Mouse (Mus musculus): ENCODE results near the gene Syp. TPM values are rescaled to one million over a fixed set of nuclear protein-coding genes. Genes with fewer than 3 reads are reported as not detected.

The Syp gene
- total and polyA plus RNA-seq, 2 experiments from 2014 or later, result 329 to 492 TPM

DNA sequence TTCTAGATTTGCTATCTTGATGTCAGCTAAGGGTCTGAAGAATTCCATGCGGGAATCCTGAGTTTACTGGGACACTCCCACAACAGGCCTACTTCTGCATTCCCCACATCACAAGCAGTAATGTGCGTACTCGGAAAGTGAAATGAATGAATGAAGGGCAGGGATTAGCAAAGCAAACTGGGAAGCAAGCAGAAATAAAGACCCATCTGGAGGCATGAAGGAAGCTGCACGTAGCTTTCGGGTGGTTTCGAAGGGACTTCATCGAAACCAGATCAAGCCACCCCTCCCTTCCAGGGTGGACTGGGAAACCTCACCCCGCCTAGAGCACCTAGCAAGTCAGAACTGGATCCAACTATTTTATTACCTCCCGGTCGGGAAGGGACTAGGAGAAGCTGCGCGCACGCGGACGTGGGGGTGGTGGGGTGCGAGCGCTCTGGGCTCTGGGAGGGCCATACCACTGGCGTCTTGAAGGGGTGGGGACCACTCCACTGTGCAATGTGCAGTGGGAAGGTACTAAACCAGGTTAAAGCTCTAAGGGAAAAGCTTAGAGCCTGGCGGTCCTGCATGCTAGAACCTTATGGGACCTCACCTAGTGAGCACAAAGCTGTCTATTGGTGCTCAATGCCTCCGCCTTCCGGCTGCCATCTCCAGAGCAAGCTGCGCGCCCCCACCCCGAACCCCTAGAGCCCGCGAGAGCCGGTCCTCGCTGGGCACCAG is 36.2 kb downstream of the Syp start:
- Histone ChIP-seq H3K4me1 (ENCODE audit: insufficient read depth, low read length) (no peaks in the 10 kb centered on the region), H3K27me3 (ENCODE audit: insufficient read depth, low read length) (no peaks in the 10 kb centered on the region), H3K9me3 (ENCODE audit: low read length) (peaks cover 3% of the 10 kb centered on the region; the same call in 1 of the 2 replicates), H3K36me3 (ENCODE audit: insufficient read depth, low read length) (no peaks in the 10 kb centered on the region), H3K27ac (ENCODE audit: low read depth, low read length) (no peak overlapping the region), H3K4me3 (ENCODE audit: low read depth, low read length) (peak overlapping the region; percentile 24), H3K9ac (replicated peaks; ENCODE audit: low read length, poor library complexity, severe bottlenecking) (no peak overlapping the region), H3K4me2 (ENCODE audit: low read depth, low read length, poor library complexity, severe bottlenecking) (peak overlapping the region; percentile 40)
- 32% methylated on average over 26 of the region's 28 CpGs for WGBS
- no peak for TF ChIP-seq CTCF (IDR thresholded peaks at IDR 0.05)
- DNase-seq (ENCODE audit: low spot score) (peak; percentile 21), ATAC-seq (ENCODE audit: low FRiP score) (peak; percentile 61; the same call in 1 of the 2 replicates)

DNA sequence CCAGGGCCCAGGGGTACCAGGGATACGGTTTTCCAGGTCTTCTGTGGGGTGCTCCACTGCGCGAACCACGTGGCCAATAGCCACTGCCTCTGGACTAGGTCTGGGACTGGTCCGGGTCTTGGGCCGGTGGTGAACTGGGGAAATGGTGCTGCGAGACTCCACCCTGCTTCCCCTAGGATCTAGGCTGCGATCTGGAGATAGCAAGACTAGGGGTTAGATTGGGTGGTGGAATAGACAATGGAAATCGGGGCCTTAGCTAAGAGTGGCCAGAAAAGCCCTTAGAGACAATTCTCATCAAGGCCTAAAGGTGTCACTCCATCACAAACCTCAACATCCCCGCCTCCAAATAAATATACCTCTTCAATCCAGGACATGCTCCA is 36.7 kb downstream of the Syp start:
- H3K4me2 ChIP-seq (ENCODE audit: low read depth, low read length, poor library complexity, severe bottlenecking), result peak overlapping the region; percentile 40
- H3K27ac ChIP-seq (ENCODE audit: low read depth, low read length), result no peak overlapping the region
- H3K4me3 ChIP-seq (ENCODE audit: low read depth, low read length), result peak overlapping the region; percentile 24
- peaks cover 3% of the 10 kb centered on the region; the same call in 1 of the 2 replicates for H3K9me3 ChIP-seq (ENCODE audit: low read length)
- WGBS, result 44% methylated on average over 10 of the region's 10 CpGs
- H3K36me3 ChIP-seq (ENCODE audit: insufficient read depth, low read length), result no peaks in the 10 kb centered on the region
- TF ChIP-seq CTCF (IDR thresholded peaks at IDR 0.05), result no peak
- no peak overlapping the region for H3K9ac ChIP-seq (replicated peaks; ENCODE audit: low read length, poor library complexity, severe bottlenecking)
- ATAC-seq (ENCODE audit: low FRiP score) (peak; percentile 15; the same call in 1 of the 2 replicates), DNase-seq (ENCODE audit: low spot score) (no peak)
- no peaks in the 10 kb centered on the region for H3K27me3 ChIP-seq (ENCODE audit: insufficient read depth, low read length)
- no peaks in the 10 kb centered on the region for H3K4me1 ChIP-seq (ENCODE audit: insufficient read depth, low read length)

DNA sequence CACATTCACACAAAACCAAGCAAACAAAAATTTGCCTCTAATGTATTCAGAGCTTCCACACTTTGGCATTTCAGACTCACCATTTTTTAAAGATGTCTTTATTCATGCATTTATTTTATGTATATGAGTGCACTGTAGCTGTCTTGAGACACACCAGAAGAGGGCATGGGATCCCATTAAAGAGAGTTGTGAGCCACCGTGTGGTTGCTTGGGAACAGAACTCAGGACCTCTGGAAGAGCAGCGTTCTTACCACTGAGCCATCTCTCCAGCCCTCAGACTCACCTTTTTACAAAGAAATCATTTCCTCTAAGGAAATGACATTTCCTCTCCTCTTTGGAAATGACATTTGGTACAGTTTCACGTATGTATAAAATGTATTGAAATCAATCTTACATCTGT is 40.7 kb downstream of the Syp start:
- no peak overlapping the region for H3K9ac ChIP-seq (replicated peaks; ENCODE audit: low read length, poor library complexity, severe bottlenecking)

DNA sequence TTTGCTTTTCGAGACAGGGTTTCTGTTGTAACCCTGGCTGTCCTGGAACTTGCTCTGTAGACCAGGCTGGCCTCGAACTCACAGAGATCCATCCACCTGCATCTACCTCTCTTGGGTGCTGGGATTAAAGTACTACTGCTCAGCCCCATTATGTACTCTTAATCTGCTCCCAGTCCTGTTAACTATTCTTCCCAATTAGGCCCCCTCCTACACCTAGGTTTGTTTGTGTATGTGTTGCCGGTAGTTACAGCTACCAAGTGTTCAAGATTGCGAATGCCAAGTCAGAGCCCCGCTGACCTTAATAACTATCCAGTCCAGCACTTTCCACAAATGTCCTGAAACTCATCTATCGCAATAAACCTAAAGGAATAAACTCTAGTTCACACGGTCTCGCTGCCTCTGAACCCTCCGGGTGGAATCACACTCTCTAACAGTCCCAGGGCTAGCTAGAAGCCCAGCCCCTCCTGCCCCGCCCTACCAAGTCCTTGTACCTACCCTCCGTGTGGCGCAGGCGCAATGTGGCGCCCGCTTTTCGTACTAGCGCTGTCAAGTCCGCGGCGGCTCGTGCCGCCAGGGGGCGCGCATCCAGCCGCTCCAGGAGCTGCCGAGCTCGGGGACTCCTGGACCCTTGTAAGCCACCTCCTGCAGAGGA is 41.3 kb downstream of the Syp start:
- Histone ChIP-seq H3K27ac (ENCODE audit: low read depth, low read length) (no peak overlapping the region), H3K4me3 (ENCODE audit: low read depth, low read length) (peak overlapping the region; percentile 24), H3K27me3 (ENCODE audit: insufficient read depth, low read length) (no peaks in the 10 kb centered on the region), H3K4me1 (ENCODE audit: insufficient read depth, low read length) (no peaks in the 10 kb centered on the region), H3K4me2 (ENCODE audit: low read depth, low read length, poor library complexity, severe bottlenecking) (peak overlapping the region; percentile 45), H3K9me3 (ENCODE audit: low read length) (no peaks in the 10 kb centered on the region), H3K9ac (replicated peaks; ENCODE audit: low read length, poor library complexity, severe bottlenecking) (no peak overlapping the region), H3K36me3 (ENCODE audit: insufficient read depth, low read length) (no peaks in the 10 kb centered on the region)
- peak; percentile 87 for DNase-seq (ENCODE audit: low spot score)
- 26% methylated on average over 27 of the region's 27 CpGs for WGBS
- peak; percentile 85 for ATAC-seq (ENCODE audit: low FRiP score)
- TF ChIP-seq CTCF (IDR thresholded peaks at IDR 0.05), result peak; percentile 82

More for the DNA sequence above, 40.7 kb downstream of the Syp start:
- H3K9me3 ChIP-seq (ENCODE audit: low read length), result no peaks in the 10 kb centered on the region
- H3K36me3 ChIP-seq (ENCODE audit: insufficient read depth, low read length), result no peaks in the 10 kb centered on the region
- H3K4me2 ChIP-seq (ENCODE audit: low read depth, low read length, poor library complexity, severe bottlenecking), result no peak overlapping the region
- WGBS, result 42% methylated on average over 3 of the region's 3 CpGs
- H3K4me3 ChIP-seq (ENCODE audit: low read depth, low read length), result no peak overlapping the region
- H3K4me1 ChIP-seq (ENCODE audit: insufficient read depth, low read length), result no peaks in the 10 kb centered on the region
- H3K27ac ChIP-seq (ENCODE audit: low read depth, low read length), result no peak overlapping the region
- no peaks in the 10 kb centered on the region for H3K27me3 ChIP-seq (ENCODE audit: insufficient read depth, low read length)
- DNase-seq (ENCODE audit: low spot score) (no peak), ATAC-seq (ENCODE audit: low FRiP score) (no peak)
- no peak; the same call in 1 of the 2 replicates for TF ChIP-seq CTCF (IDR thresholded peaks at IDR 0.05)

DNA sequence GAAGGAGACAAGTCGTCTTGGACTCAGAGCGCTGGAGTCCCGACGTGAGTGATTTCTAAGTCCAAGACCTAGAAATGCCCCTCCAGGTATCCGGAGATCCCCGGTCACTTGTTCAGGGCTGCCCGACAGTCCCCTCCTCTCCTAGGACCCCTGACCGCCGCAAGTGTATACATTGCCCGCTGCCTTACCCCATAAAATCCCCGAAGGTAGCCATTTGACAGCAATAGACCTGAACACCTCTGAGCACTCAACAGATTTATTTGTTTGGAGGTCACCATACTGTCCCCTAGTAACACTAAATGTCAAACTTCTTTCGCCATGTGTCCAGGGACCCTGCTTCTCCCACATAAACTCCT is 41.8 kb downstream of the Syp start:
- DNase-seq (ENCODE audit: low spot score), result no peak
- WGBS, result 25% methylated on average over 12 of the region's 12 CpGs
- Histone ChIP-seq H3K4me3 (ENCODE audit: low read depth, low read length) (peak overlapping the region; percentile 24), H3K9ac (replicated peaks; ENCODE audit: low read length, poor library complexity, severe bottlenecking) (no peak overlapping the region), H3K27me3 (ENCODE audit: insufficient read depth, low read length) (no peaks in the 10 kb centered on the region), H3K4me2 (ENCODE audit: low read depth, low read length, poor library complexity, severe bottlenecking) (peak overlapping the region; percentile 45), H3K36me3 (ENCODE audit: insufficient read depth, low read length) (no peaks in the 10 kb centered on the region), H3K4me1 (ENCODE audit: insufficient read depth, low read length) (no peaks in the 10 kb centered on the region), H3K27ac (ENCODE audit: low read depth, low read length) (no peak overlapping the region), H3K9me3 (ENCODE audit: low read length) (no peaks in the 10 kb centered on the region)
- TF ChIP-seq CTCF (IDR thresholded peaks at IDR 0.05), result no peak
- no peak for ATAC-seq (ENCODE audit: low FRiP score)

DNA sequence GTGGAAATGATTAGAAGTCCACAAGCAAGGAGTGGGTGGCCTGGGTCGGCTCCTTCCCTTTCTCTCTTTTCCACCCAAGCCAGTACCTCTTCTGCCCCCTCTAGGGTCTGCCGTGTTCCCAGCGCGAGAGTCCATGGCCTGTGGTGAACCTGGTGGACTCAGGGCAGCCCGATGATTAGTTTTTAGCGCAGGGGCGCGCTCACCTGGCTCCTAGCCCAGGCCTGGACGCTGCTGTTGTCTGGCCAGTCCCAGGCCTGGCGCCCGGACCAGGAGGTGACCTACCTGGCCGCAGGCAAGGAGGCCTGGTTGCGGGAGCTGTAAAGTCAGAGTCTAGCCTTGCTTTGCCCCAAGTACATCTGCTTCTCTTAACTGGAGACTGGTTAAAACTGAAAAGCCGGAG is 42.6 kb downstream of the Syp start, which contains the start of gene Magix:
TSS of gene Magix (minus strand) at position 388 of the 400 bp plus-strand sequence.
- peak within 1 kb of the TSS; percentile 24 for H3K4me3 ChIP-seq (ENCODE audit: low read depth, low read length)
- no peaks in the 10 kb centered on the region for H3K9me3 ChIP-seq (ENCODE audit: low read length)
- no peaks in the 10 kb centered on the region for H3K27me3 ChIP-seq (ENCODE audit: insufficient read depth, low read length)
- 72% methylated on average over 10 of the region's 14 CpGs for WGBS
- ATAC-seq (ENCODE audit: low FRiP score) (no peak), DNase-seq (ENCODE audit: low spot score) (no peak)
- H3K27ac ChIP-seq (ENCODE audit: low read depth, low read length), result no peak within 1 kb of the TSS
- H3K36me3 ChIP-seq (ENCODE audit: insufficient read depth, low read length), result no peaks in the 10 kb centered on the region
- TF ChIP-seq CTCF (IDR thresholded peaks at IDR 0.05), result no peak
- no peaks in the 10 kb centered on the region for H3K4me1 ChIP-seq (ENCODE audit: insufficient read depth, low read length)
- H3K9ac ChIP-seq (replicated peaks; ENCODE audit: low read length, poor library complexity, severe bottlenecking), result no peak within 1 kb of the TSS
- H3K4me2 ChIP-seq (ENCODE audit: low read depth, low read length, poor library complexity, severe bottlenecking), result peak within 1 kb of the TSS; percentile 45

All from midbrain, postnatal 0 days (tissue).